Mouse (Mus musculus) heart, adult 2 months (tissue): ENCODE measurements around the gene Gucy2c.

Experiments
- CTCF ChIP-seq: fragments of 200-600 bp; IDR thresholded peaks from 2 replicates; pipeline ENCODE4 v1.8.1; 2022; ENCODE audit warnings: antibody characterized with exemption, mild to moderate bottlenecking, moderate library complexity
- EP300 ChIP-seq: fragments of 200-500 bp; IDR thresholded peaks from 2 replicates; pipeline ENCODE4 v1.6.1; 2011; ENCODE audit warnings: low read depth, low read length, control low read depth; ENCODE audit not compliant: insufficient read depth
- POLR2A ChIP-seq: fragments of 200-500 bp; IDR thresholded peaks from 2 replicates; pipeline ENCODE4 v1.6.1; 2011; ENCODE audit warnings: mild to moderate bottlenecking, low read depth, low read length, control low read depth; ENCODE audit not compliant: insufficient read depth

DNA sequence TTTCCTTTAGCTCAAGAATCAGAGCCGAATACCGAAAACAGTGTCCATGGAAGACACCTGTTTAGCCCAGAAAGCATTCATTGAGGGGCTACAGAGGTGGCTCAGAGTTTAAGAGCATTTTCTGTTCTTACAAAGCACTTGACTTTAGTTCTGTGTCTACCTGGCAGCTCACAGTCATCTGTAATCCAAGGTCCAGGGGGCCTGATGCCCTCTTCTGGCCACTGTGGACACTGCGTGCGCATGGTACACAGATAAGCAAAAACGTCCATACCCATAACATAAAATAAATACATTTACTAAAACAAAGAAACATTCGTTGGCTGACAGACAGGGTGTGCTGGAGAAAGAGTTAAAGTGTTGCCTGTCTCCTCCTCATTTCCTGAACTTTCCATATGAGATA, 59.6 kb downstream of the Gucy2c start:
- TF ChIP-seq POLR2A (no peak), CTCF (peak; percentile 82), EP300 (no peak)
